Mouse (Mus musculus): ENCODE results near the gene Ebf3.

The Ebf3 gene

GRCm38 (mm10) chr7:137313904-137314691 lies at the start of gene Ebf3:
Gene Ebf3, minus strand, starts transcription at chr7:137314445.
- DNase-seq (ENCODE audit: low spot score): peak; percentile 79

- DNase-seq (ENCODE audit: low spot score): no peak
These were observed 32.6 kb upstream of the Ebf3 start for GRCm38 (mm10) chr7:137346860-137347259.

DNA sequence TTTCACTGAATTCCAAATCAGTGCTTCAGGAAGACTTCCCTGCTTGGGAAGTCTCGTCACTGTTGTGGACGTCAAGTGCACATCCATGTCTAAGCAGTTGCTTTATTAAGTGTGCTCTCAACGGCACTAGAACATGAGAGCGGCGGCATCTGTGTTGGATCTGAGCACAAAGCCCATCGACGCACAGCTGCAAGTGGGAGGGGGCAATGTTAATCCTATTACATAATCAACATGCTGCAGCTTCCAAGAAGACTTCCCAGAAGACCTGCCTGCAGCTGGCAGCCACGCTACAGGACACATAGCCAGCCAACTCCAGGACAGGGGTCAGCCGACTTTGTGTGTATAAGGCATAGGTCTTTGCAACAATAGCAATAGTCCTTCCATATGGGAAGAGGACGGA lies 31.8 kb upstream of the Ebf3 start:
- no peak for DNase-seq (ENCODE audit: low spot score)

GRCm38 (mm10) chr7:137333951-137334350 lies 19.7 kb upstream of the Ebf3 start:
- DNase-seq (ENCODE audit: low spot score): no peak

- no peak for DNase-seq (ENCODE audit: low spot score)
These were observed 8.7 kb upstream of the Ebf3 start for GRCm38 (mm10) chr7:137322926-137323325.

DNA sequence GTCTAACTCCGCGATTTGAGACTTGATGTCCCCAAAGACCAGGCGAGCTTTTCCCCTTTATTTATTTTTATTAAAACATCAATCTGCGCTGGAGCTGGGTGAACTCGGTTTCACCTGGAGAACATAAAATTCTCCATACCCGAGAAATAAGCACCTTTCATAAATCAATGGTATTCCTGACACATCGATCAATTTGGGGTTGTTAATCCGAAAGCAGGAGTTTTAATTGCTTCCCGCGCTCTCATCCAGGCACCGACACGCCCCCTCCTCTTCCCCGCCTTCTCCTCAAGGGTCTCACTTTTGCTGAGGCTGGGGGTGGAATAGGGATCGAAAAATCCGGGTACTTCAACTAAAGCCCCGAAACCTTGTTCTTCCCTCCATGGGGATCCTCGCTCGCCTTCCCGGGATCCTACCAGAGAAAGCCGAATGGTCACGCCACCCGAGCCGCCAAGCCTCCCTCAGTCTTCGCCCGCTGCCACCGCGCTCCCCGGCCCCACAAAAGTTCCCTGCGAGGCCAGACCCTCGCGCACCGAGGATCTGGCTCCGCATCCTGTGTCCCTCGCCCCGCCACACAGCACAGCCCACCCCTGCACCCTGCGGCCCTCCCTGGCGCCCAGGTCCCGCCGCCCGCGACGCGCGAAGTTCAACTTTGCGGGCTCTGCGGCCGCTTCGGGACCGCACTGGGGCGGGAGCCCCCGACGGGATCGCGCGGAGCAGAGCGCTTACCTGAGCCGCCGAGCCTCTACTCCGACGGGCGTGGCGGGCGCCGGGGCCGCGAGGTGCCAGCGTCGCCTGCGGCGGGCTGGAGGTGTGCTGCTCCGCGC lies 7.9 kb upstream of the Ebf3 start:
- no peak for DNase-seq (ENCODE audit: low spot score)

DNA sequence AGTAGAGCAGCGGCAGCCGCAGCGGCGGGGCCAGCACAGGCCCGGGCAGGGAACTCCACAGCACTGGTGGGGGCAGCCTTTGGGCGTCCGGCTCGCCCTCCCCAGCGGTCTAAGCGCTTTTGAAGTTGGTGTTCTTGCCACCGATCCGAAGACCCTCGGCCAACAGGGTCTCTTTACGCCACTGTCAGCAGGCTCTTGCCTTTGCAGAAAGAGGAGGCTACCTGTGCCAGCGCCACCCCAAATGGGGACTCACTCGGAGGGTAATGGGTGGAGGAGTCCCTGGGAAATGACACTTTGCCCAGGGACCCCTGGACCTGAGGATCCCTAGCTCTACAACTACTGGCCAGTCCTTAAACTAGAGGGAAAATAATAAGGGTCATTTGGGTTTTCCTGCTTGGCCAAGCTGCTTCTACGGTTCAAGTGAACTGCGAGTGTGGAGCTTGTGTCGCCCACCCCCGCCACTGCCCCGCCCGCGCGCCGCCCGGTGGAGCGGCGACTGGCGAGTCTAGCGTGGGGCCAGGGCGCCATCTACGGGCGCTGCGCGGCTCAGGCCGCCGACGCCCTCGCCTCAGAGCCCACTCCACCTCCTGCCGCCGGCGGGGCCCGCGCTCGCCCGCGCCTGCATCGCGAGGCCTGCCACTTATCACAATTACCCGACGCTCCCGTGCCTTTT lies 7.0 kb upstream of the Ebf3 start:
- peak; percentile 69 for DNase-seq (ENCODE audit: low spot score)

DNA sequence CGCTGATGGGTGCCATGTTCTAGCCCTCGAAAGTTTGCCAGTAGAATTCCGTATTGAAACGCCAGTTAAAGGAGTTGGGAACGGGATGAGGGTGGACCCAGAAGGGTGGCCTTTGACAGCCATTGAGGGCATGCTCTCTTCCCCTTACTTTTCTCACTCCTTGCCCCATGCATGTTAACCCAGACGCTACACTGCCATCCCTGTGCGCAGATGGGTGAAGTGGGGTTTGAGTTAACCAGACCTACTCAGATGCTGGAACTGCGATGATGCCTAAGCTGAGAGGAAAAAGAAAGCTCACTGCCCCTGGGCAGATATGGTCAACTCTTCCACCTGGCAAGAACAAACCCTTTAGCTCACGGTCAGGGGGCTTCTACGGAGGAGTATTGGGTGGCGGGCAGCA lies 6.1 kb upstream of the Ebf3 start:
- DNase-seq (ENCODE audit: low spot score): no peak

DNA sequence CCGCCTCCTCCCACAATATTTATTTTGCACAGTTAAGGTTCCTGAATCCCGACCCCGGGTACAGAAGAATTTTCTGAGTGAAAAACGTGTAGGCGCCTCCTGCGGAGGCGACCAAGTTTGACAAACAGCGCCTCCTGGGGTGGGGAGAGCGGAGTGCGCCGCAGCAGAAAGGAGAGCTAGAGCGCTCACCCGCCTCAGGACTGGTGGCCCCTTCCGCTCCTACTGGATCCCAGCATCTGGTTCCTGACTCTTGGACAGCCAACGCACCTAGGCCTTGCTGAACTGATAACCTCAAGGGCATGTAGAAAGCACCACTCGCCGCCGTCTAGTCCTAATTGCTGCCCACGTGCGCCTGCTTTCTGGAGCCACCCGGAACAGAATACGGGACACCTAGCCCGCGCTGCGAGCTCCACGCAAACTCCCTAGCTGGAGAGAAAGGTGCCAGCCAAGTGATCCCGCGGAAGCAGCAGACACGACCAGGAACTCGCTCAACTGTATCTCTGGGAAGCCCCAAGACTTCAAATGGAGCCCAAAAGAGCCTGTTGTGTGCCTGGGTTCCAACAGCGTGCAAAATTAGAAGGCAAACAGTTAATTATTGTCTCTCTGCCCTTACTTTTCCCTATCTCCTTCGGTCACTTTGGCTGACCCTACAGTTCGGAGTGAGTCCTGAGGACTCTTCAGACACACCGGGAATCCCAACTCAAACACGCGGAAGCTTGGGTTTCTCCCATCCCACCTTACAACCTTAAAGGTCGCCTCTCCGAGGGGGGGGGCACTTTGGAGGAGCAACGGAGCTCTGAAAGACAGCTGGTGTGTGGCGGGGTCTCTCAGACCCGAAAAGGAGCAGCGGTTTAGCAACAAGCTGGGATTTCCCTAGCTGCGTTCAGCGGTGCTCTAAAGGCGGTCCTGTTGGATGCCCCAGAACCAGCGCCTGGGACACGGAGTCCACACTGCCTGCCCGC lies 5.0 kb upstream of the Ebf3 start:
- DNase-seq (ENCODE audit: low spot score): peak; percentile 63

DNA sequence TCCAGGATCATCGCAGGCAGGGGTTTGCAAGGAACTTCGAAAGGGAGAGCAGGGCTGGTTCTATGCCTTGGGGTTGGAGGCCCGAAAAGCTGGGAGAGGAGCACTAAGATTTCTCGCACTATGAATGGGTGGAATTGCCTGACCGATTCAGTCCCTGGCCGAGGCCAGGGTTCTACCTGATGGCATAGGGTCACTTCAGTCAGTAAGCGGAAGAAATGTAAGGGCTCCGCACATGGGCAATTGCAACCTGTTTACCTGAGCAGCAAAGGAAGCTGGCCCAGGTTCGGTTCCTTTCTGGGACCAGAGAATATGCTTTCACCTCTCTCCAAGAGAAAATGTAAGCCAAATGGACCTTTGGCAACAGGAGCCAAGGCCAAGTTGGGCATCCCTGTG lies 4.1 kb upstream of the Ebf3 start:
- no peak for DNase-seq (ENCODE audit: low spot score)

- no peak for DNase-seq (ENCODE audit: low spot score)
These were observed 3.6 kb upstream of the Ebf3 start for GRCm38 (mm10) chr7:137317659-137318382.

- DNase-seq (ENCODE audit: low spot score): no peak
These were observed 2.8 kb upstream of the Ebf3 start for GRCm38 (mm10) chr7:137316926-137317658.

DNA sequence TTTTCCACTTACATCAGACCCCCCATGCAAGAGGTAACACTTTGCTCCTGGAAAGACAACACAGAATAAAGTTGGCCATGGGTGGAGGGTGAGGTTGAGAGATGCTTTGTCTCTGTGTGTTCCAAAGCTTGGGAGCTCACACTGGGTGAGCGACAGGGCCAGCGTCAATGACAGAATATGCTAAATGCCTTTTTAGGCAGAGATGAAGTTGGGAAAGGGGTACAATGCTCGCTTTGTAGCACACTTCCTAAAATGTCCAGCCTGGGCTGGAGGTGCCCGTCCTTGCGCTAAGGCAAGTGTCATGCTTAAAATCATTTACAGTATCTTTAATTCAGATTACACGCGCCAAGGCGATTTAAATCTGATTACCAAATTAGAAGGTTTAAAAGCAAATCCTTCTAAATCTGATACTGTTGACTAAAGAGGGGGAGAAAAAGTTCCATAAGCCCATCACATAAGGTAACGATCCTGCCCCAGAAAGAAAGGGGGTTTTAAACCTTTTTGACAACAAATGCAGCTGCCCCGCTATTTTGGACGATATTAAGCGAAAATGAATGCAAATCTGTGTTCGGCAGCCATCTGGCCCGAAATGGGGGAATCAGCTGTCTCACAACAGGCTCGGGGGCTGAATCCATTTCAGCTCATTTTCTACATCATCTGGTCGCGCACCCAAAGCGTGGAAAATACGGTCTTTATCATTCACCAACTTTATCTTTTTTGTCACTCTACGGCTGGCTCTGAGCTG lies 2.1 kb upstream of the Ebf3 start:
- no peak for DNase-seq (ENCODE audit: low spot score)

GRCm38 (mm10) chr7:137315544-137315940 lies 1.3 kb upstream of the Ebf3 start:
- DNase-seq (ENCODE audit: low spot score): no peak

- no peak for DNase-seq (ENCODE audit: low spot score)
These were observed 682 bp upstream of the Ebf3 start for GRCm38 (mm10) chr7:137314710-137315543.

- DNase-seq (ENCODE audit: low spot score): peak; percentile 40
These were observed 902 bp downstream of the Ebf3 start for GRCm38 (mm10) chr7:137313183-137313903.

DNA sequence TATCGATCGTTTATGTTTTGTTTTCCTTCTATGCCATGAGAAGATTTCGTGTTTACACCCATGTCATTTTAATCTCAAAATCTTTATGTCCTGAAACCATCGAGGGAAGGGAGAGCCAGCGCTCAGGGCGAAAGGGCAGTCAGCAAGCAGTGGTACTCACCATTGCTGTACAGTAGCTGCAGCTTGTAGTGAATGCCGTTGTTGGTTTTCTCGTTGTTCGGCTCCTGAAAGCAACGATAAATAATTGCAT lies 1.4 kb downstream of the Ebf3 start:
- DNase-seq (ENCODE audit: low spot score): no peak

Data from ovary, postnatal 36 days (tissue).